Mouse (Mus musculus) CH12.LX (cell line): ENCODE data around the gene Aven. TPM values are rescaled to one million over a fixed set of nuclear protein-coding genes. Genes with fewer than 3 reads are reported as not detected.

Source experiments
- DNase-seq: peaks from one replicate; pipeline ENCODE4 v3.0.0-alpha.2; 2013; ENCODE audit errors: extremely low read depth
- H3K27ac ChIP-seq: 2 replicates; pipeline ENCODE4 v1.5.1; 2012; ENCODE audit warnings: low read depth, mild to moderate bottlenecking, control low read depth, moderate library complexity; ENCODE audit not compliant: insufficient read depth
- H3K27me3 ChIP-seq: replicated peaks from 2 replicates; pipeline ENCODE3; 2012; ENCODE audit warnings: inconsistent platforms
- H3K36me3 ChIP-seq, 2 experiments: replicated peaks in 1 of 2; 2 replicates each; pipeline versions ENCODE3 to v1.6.1; 2012; ENCODE audit warnings: inconsistent platforms in 1 of 2, low read length in 1 of 2, mild to moderate bottlenecking in 1 of 2, mixed read lengths in 1 of 2, moderate library complexity in 1 of 2; ENCODE audit not compliant: control insufficient read depth in 1 of 2, insufficient read depth in 1 of 2
- H3K4me1 ChIP-seq, 2 experiments: 2 replicates each; pipeline ENCODE4 v1.6.1; 2012; ENCODE audit warnings: inconsistent platforms in 1 of 2, moderate library complexity in 1 of 2; ENCODE audit not compliant: insufficient read depth in 2 of 2, control insufficient read depth in 1 of 2
- H3K4me2 ChIP-seq: 2 replicates; pipeline ENCODE4 v1.6.1; 2012; ENCODE audit warnings: low read depth, mild to moderate bottlenecking, control low read depth; ENCODE audit not compliant: poor library complexity, insufficient read depth, severe bottlenecking
- H3K4me3 ChIP-seq, 3 experiments: fragments of 150-350 bp in 1 of 3; sonication (generic) in 1 of 3; replicated peaks in 1 of 3; 2 replicates each; pipeline versions ENCODE3 to v1.5.1; 2011 to 2012; ENCODE audit warnings: low read depth in 2 of 3, low read length in 2 of 3, mild to moderate bottlenecking in 2 of 3, moderate library complexity in 2 of 3, control low read depth in 1 of 3, improper control_type of control experiment in 1 of 3, inconsistent platforms in 1 of 3, mixed read lengths in 1 of 3; ENCODE audit not compliant: poor library complexity in 1 of 3
- H3K79me2 ChIP-seq: replicated peaks from 2 replicates; pipeline ENCODE4 v1.6.1; 2012; ENCODE audit warnings: mild to moderate bottlenecking, moderate library complexity; ENCODE audit not compliant: control insufficient read depth, poor library complexity, insufficient read depth, severe bottlenecking; ENCODE audit errors: extremely low read depth
- H3K9ac ChIP-seq: 2 replicates; pipeline ENCODE4 v1.6.1; 2012; ENCODE audit warnings: low read depth, mild to moderate bottlenecking, control low read depth, moderate library complexity; ENCODE audit not compliant: insufficient read depth
- H3K9me3 ChIP-seq: replicated peaks from 2 replicates; pipeline ENCODE3; 2012; ENCODE audit warnings: low read length, inconsistent platforms, mixed read lengths
- BHLHE40 ChIP-seq: IDR thresholded peaks from 2 replicates; pipeline ENCODE4 v1.6.1; 2011; ENCODE audit warnings: mild to moderate bottlenecking, low read depth, low read length, improper control_type of control experiment
- CHD2 ChIP-seq: IDR thresholded peaks from 2 replicates; pipeline ENCODE4 v1.6.1; 2011; ENCODE audit warnings: low read length, improper control_type of control experiment
- CTCF ChIP-seq, 2 experiments: IDR thresholded peaks in 1 of 2; conservative IDR thresholded peaks in 1 of 2; 2 replicates each; pipeline ENCODE4 v1.5.1; 2011 to 2012; ENCODE audit warnings: low read depth in 2 of 2, low read length in 2 of 2, improper control_type of control experiment in 1 of 2, inconsistent platforms in 1 of 2, mild to moderate bottlenecking in 1 of 2, moderate library complexity in 1 of 2
- E2F4 ChIP-seq: IDR thresholded peaks from 2 replicates; pipeline ENCODE4 v1.6.1; 2011; ENCODE audit warnings: low read depth, low read length, improper control_type of control experiment; ENCODE audit not compliant: insufficient replicate concordance
- HCFC1 ChIP-seq: IDR thresholded peaks from 2 replicates; pipeline ENCODE4 v1.6.1; 2012; ENCODE audit warnings: low read depth, mild to moderate bottlenecking, inconsistent platforms, low read length, improper control_type of control experiment
- JUN ChIP-seq: IDR thresholded peaks from 2 replicates; pipeline ENCODE4 v1.6.1; 2011; ENCODE audit warnings: low read depth, mild to moderate bottlenecking, low read length, improper control_type of control experiment, moderate library complexity; ENCODE audit not compliant: insufficient read depth
- MAX ChIP-seq: IDR thresholded peaks from 2 replicates; pipeline ENCODE4 v1.6.1; 2011; ENCODE audit warnings: low read length, improper control_type of control experiment
- MAZ ChIP-seq: IDR thresholded peaks from 2 replicates; pipeline ENCODE4 v1.6.1; 2012; ENCODE audit warnings: low read depth, mild to moderate bottlenecking, inconsistent platforms, low read length, improper control_type of control experiment, moderate library complexity
- MEF2A ChIP-seq: IDR thresholded peaks from 2 replicates; pipeline ENCODE4 v1.6.1; 2014; ENCODE audit warnings: low read depth, mild to moderate bottlenecking, inconsistent platforms, low read length, improper control_type of control experiment, borderline replicate concordance
- NRF1 ChIP-seq: IDR thresholded peaks from 2 replicates; pipeline ENCODE4 v1.6.1; 2014; ENCODE audit warnings: low read depth, mild to moderate bottlenecking, inconsistent platforms, low read length, improper control_type of control experiment, moderate library complexity
- PAX5 ChIP-seq: IDR thresholded peaks from 2 replicates; pipeline ENCODE4 v1.6.1; 2012; ENCODE audit warnings: low read length, inconsistent platforms, mixed read lengths
- POLR2A ChIP-seq: IDR thresholded peaks from 2 replicates; pipeline ENCODE4 v1.6.1; 2011; ENCODE audit warnings: low read depth, mild to moderate bottlenecking, improper control_type of control experiment, low read length
- POLR2AphosphoS2 ChIP-seq: IDR thresholded peaks from 2 replicates; pipeline ENCODE4 v1.6.1; 2011; ENCODE audit warnings: low read depth, low read length, improper control_type of control experiment
- RAD21 ChIP-seq: IDR thresholded peaks from 2 replicates; pipeline ENCODE4 v1.6.1; 2011; ENCODE audit warnings: low read depth, mild to moderate bottlenecking, low read length, improper control_type of control experiment, moderate library complexity
- RCOR1 ChIP-seq: conservative IDR thresholded peaks from 2 replicates; pipeline ENCODE4 v1.6.1; 2012; ENCODE audit warnings: low read depth, mild to moderate bottlenecking, inconsistent platforms, low read length, improper control_type of control experiment
- SIN3A ChIP-seq: IDR thresholded peaks from 2 replicates; pipeline ENCODE4 v1.6.1; 2012; ENCODE audit warnings: low read length, improper control_type of control experiment, inconsistent platforms
- SMC3 ChIP-seq: IDR thresholded peaks from 2 replicates; pipeline ENCODE4 v1.6.1; 2011; ENCODE audit warnings: low read depth, low read length, improper control_type of control experiment
- TBP ChIP-seq: conservative IDR thresholded peaks from 2 replicates; pipeline ENCODE4 v1.6.1; 2011; ENCODE audit warnings: low read depth, low read length, improper control_type of control experiment
- TCF12 ChIP-seq: IDR thresholded peaks from 2 replicates; pipeline ENCODE4 v1.6.1; 2014; ENCODE audit warnings: low read depth, mild to moderate bottlenecking, inconsistent platforms, low read length, improper control_type of control experiment
- ZC3H11A ChIP-seq: IDR thresholded peaks from 2 replicates; pipeline ENCODE4 v1.6.1; 2012; ENCODE audit warnings: low read depth, mild to moderate bottlenecking, inconsistent platforms, low read length, improper control_type of control experiment
- dilution Hi-C: fragments of 300-500 bp; cut with MboI; formaldehyde crosslinking; loops from 2 replicates; pipeline ENCODE4 v1.14.3; 2020; ENCODE audit warnings: low sequenced_read_pairs; ENCODE audit not compliant: extremely low pct_unique_long_range_greater_than_20kb, extremely low pct_ligation_motif_present
- in situ Hi-C: fragments of 300-500 bp; cut with MboI; formaldehyde crosslinking; loops from 3 replicates; pipeline ENCODE4 v1.14.3; 2019; ENCODE audit warnings: low sequenced_read_pairs, low pct_ligation_motif_present, low pct_unique_long_range_greater_than_20kb, mixed read lengths
- polyA plus RNA-seq: library from polyadenylated mRNA; unstranded; fragments of >175 nt; gene quantifications from 2 replicates; pipeline ENCODE4 v1.2.1, GENCODE M21; 2012; ENCODE audit warnings: low read depth; ENCODE audit not compliant: insufficient read length
- total RNA-seq, 2 experiments: library from RNA; depleted of rRNA; stranded (reverse); fragments of 300-350 nt in 1 of 2; fragments of >200 nt in 1 of 2; gene quantifications; 2 replicates each; pipeline ENCODE4 v1.2.3; 2012 to 2014

Gene Aven
- total and polyA plus RNA-seq, 3 experiments, result 21.2 to 44.3 (median 33.9) TPM

GRCm38 (mm10) chr2:112501209-112501608, 8.4 kb downstream of the Aven start:
- Histone ChIP-seq H3K36me3 (peaks cover 0 to 14% of the 10 kb centered on the region in 2 experiments), H3K9ac (no peak overlapping the region), H3K4me2 (no peak overlapping the region), H3K9me3 (no peaks in the 10 kb centered on the region), H3K27ac (no peak overlapping the region), H3K4me3 (no peak overlapping the region), H3K4me1 (peaks cover 0 to 22% of the 10 kb centered on the region in 2 experiments; a peak in 2 of 4 replicates), H3K79me2 (no peaks in the 10 kb centered on the region), H3K27me3 (no peaks in the 10 kb centered on the region)
- dilution Hi-C loops (no loop called here), in situ Hi-C loops (loop anchor here (5.0 to 25.0 kb wide), 2 partner anchors 111 to 261 kb away; no protein-coding TSS in a partner anchor)
- TF ChIP-seq CTCF (conservative IDR thresholded peaks at IDR 0.05 in 1 of 2, IDR thresholded peaks at IDR 0.05 in 1 of 2; ENCODE audit: low read depth in 2 of 2, low read length in 2 of 2), result peak in 1 of 2 experiments; percentile 75; a peak in 2 of 4 replicates
- 0 out of 2 replicates have a peak, but pooled peaks have one; percentile 19 for TF ChIP-seq NRF1
- 0 out of 2 replicates have a peak, but pooled peaks have one; percentile 30 for TF ChIP-seq MEF2A
- no peak for TF ChIP-seq RCOR1
- TF ChIP-seq POLR2AphosphoS2, result no peak
- TF ChIP-seq SIN3A, result 0 out of 2 replicates have a peak, but pooled peaks have one; percentile 41
- peak; percentile 64 for TF ChIP-seq SMC3
- peak; percentile 70 for TF ChIP-seq RAD21
- DNase-seq, result peak; percentile 72

- TF ChIP-seq MEF2A, result no peak
- H3K36me3 ChIP-seq, result peaks cover 0 to 9% of the 10 kb centered on the region in 2 experiments
- H3K27me3 ChIP-seq, result no peaks in the 10 kb centered on the region
- no peak overlapping the region for H3K27ac ChIP-seq
- no peaks in the 10 kb centered on the region for H3K9me3 ChIP-seq
- H3K79me2 ChIP-seq, result no peaks in the 10 kb centered on the region
- H3K9ac ChIP-seq, result no peak overlapping the region
- peaks cover 0 to 22% of the 10 kb centered on the region in 2 experiments; a peak in 2 of 4 replicates for H3K4me1 ChIP-seq
- no peak for DNase-seq
- dilution Hi-C loops, result no loop called here
- H3K4me2 ChIP-seq, result no peak overlapping the region
- H3K4me3 ChIP-seq, result no peak overlapping the region
- in situ Hi-C loops, result loop anchor here (5.0 to 25.0 kb wide), 2 partner anchors 108 to 258 kb away; no protein-coding TSS in a partner anchor
Measured at GRCm38 (mm10) chr2:112503978-112504377, 11.2 kb downstream of the Aven start.

GRCm38 (mm10) chr2:112506841-112507435, 14.2 kb downstream of the Aven start:
- Histone ChIP-seq H3K36me3 (peaks cover 0 to 9% of the 10 kb centered on the region in 2 experiments), H3K4me2 (no peak overlapping the region), H3K4me3 (no peak overlapping the region), H3K9me3 (no peaks in the 10 kb centered on the region), H3K27me3 (no peaks in the 10 kb centered on the region)
- TF ChIP-seq PAX5 (no peak), BHLHE40 (no peak), HCFC1 (no peak), POLR2A (no peak), RCOR1 (no peak), TBP (no peak), E2F4 (no peak), ZC3H11A (no peak), JUN (no peak), TCF12 (no peak), MAZ (no peak), MAX (no peak), CHD2 (no peak)
- TF ChIP-seq, all 38 proteins: peak for 0
- DNase-seq, result no peak
- H3K9ac ChIP-seq, result no peak overlapping the region
- H3K27ac ChIP-seq, result no peak overlapping the region
- in situ Hi-C loops (loop anchor here (25.0 kb wide), 1 partner anchor 255 kb away; no protein-coding TSS in a partner anchor), dilution Hi-C loops (no loop called here)
- H3K4me1 ChIP-seq, result peaks cover 0 to 10% of the 10 kb centered on the region in 2 experiments; a peak in 1 of 4 replicates
- no peaks in the 10 kb centered on the region for H3K79me2 ChIP-seq
